Comparison of ENCODE assay signal across 27 mouse cellular contexts in genomic region chr2:181413141-181413540, GRCm38 (mm10). TPM values are rescaled to one million over a fixed set of nuclear protein-coding genes. Genes with fewer than 3 reads are reported as not detected.
DNase-seq lines count a peak whose midpoint lies in the region; ATAC-seq and TF ChIP-seq lines count a peak whose summit lies in the region.
"Had no signal": no experiment of that assay in that cellular context is flagged by ENCODE, and none has a peak within 500 bp of the region (broad histone marks: within the 10 kb centered on the region; RNA-seq: fewer than 3 reads in every experiment).

No protein-coding gene starts in this region.

- CTCF ChIA-PET in Patski (lab: Charles Lee), result interaction anchor here (3.7 kb wide), 1 partner anchor 83 kb away, joined by 44 read pairs; the partner anchor contains the start of gene Tpd52l2

- no peak overlapping the region for H3ac ChIP-seq in myocyte (ENCODE audit: control insufficient read depth, insufficient read length)

- H3K9me3 ChIP-seq in hindbrain, embryonic 12.5 days (replicated peaks), result no peaks in the 10 kb centered on the region
- no peaks in the 10 kb centered on the region for H3K9me3 ChIP-seq in hindbrain, embryonic 14.5 days (ENCODE audit: control insufficient read depth, low read length)
- no peaks in the 10 kb centered on the region for H3K9me3 ChIP-seq in heart, embryonic 10.5 days
- H3K9me3 ChIP-seq: embryonic facial prominence, embryonic 15.5 days; forebrain, embryonic 15.5 days; heart, embryonic 12.5 days; hindbrain, embryonic 15.5 days; limb, embryonic 12.5 days; liver, embryonic 15.5 days; lung, embryonic 15.5 days; midbrain, embryonic 15.5 days had no signal

- in situ Hi-C loops in Patski (cut with MboI; ENCODE audit: low pct_unique_long_range_greater_than_20kb), result no loop called here

- H3K4me1 ChIP-seq in hindbrain, embryonic 12.5 days, result 0 out of 2 replicates have a peak, but pooled peaks cover 3% of the 10 kb centered on the region
- 0 out of 2 replicates have a peak, but pooled peaks cover 3% of the 10 kb centered on the region for H3K4me1 ChIP-seq in hindbrain, embryonic 14.5 days (replicated peaks; ENCODE audit: control insufficient read depth, insufficient read depth, low read length)
- peaks cover 12% of the 10 kb centered on the region for H3K4me1 ChIP-seq in heart, embryonic 10.5 days
- H3K4me1 ChIP-seq: embryonic facial prominence, embryonic 15.5 days; forebrain, embryonic 15.5 days; limb, embryonic 12.5 days; lung, embryonic 15.5 days had no signal

- POLR2A ChIA-PET in Patski (lab: Charles Lee), result interaction anchor here (2.4 kb wide), 1 partner anchor 83 kb away, joined by 7 read pairs; the partner anchor contains the start of gene Tpd52l2

- H3K27ac ChIP-seq in hindbrain, embryonic 12.5 days, result no peak overlapping the region
- H3K27ac ChIP-seq in hindbrain, embryonic 14.5 days, result no peak overlapping the region
- no peak overlapping the region for H3K27ac ChIP-seq in heart, embryonic 10.5 days
- H3K27ac ChIP-seq: embryonic facial prominence, embryonic 15.5 days; forebrain, embryonic 15.5 days; hindbrain, embryonic 15.5 days; limb, embryonic 12.5 days; liver, embryonic 15.5 days; lung, embryonic 15.5 days; midbrain, embryonic 15.5 days had no signal

- no peaks in the 10 kb centered on the region for H3K36me3 ChIP-seq in hindbrain, embryonic 12.5 days
- H3K36me3 ChIP-seq in hindbrain, embryonic 14.5 days (replicated peaks; ENCODE audit: control insufficient read depth, insufficient read depth), result no peaks in the 10 kb centered on the region
- no peaks in the 10 kb centered on the region for H3K36me3 ChIP-seq in myocyte (ENCODE audit: control insufficient read depth, insufficient read depth)
- H3K36me3 ChIP-seq in heart, embryonic 10.5 days, result peaks cover 12% of the 10 kb centered on the region; the same call in 1 of the 2 replicates
- H3K36me3 ChIP-seq: embryonic facial prominence, embryonic 15.5 days; forebrain, embryonic 15.5 days; heart, embryonic 12.5 days; hindbrain, embryonic 15.5 days; limb, embryonic 12.5 days; lung, embryonic 15.5 days; midbrain, embryonic 15.5 days had no signal

- WGBS in hindbrain, embryonic 12.5 days, result 49% methylated on average over 2 of the region's 2 CpGs
- 44% methylated on average over 2 of the region's 2 CpGs for WGBS in hindbrain, embryonic 14.5 days
- 60% methylated on average over 2 of the region's 2 CpGs for WGBS in heart, embryonic 10.5 days

- no peaks in the 10 kb centered on the region for H3K79me2 ChIP-seq in myocyte (ENCODE audit: control insufficient read depth, insufficient read depth)

- no peak overlapping the region for H3K4me3 ChIP-seq in hindbrain, embryonic 12.5 days
- no peak overlapping the region for H3K4me3 ChIP-seq in hindbrain, embryonic 14.5 days (replicated peaks; ENCODE audit: low read length)
- no peak overlapping the region for H3K4me3 ChIP-seq in myocyte
- H3K4me3 ChIP-seq in heart, embryonic 10.5 days, result no peak overlapping the region
- H3K4me3 ChIP-seq: embryonic facial prominence, embryonic 15.5 days; forebrain, embryonic 15.5 days; heart, embryonic 12.5 days; hindbrain, embryonic 15.5 days; limb, embryonic 12.5 days; liver, embryonic 15.5 days; lung, embryonic 15.5 days; midbrain, embryonic 15.5 days had no signal

- peak overlapping the region; percentile 6; the same call in 1 of the 2 replicates for H3K9ac ChIP-seq in hindbrain, embryonic 12.5 days
- H3K9ac ChIP-seq in hindbrain, embryonic 14.5 days, result no peak overlapping the region
- H3K9ac ChIP-seq: embryonic facial prominence, embryonic 15.5 days; forebrain, embryonic 15.5 days; heart, embryonic 12.5 days; hindbrain, embryonic 15.5 days; limb, embryonic 12.5 days; liver, embryonic 15.5 days; lung, embryonic 15.5 days; midbrain, embryonic 15.5 days had no signal

- TF ChIP-seq CTCF in Patski (IDR thresholded peaks at IDR 0.05), result no peak

- no peak for ATAC-seq in hindbrain, embryonic 12.5 days (ENCODE audit: low FRiP score)
- ATAC-seq in hindbrain, embryonic 14.5 days (ENCODE audit: low FRiP score), result no peak
- peak; percentile 75 for ATAC-seq in Patski
- ATAC-seq: forebrain, embryonic 15.5 days; midbrain, embryonic 15.5 days had no signal

- no peak for TF ChIP-seq POLR2A in myocyte (IDR thresholded peaks at IDR 0.05; ENCODE audit: insufficient read length, low read depth)

- no peaks in the 10 kb centered on the region for H3K27me3 ChIP-seq in hindbrain, embryonic 12.5 days
- no peaks in the 10 kb centered on the region for H3K27me3 ChIP-seq in hindbrain, embryonic 14.5 days (ENCODE audit: control insufficient read depth, insufficient read depth, low read length)
- H3K27me3 ChIP-seq in Patski, result no peaks in the 10 kb centered on the region
- H3K27me3 ChIP-seq in myocyte (ENCODE audit: control insufficient read depth, insufficient read depth, insufficient read length), result no peaks in the 10 kb centered on the region
- H3K27me3 ChIP-seq in heart, embryonic 10.5 days (ENCODE audit: insufficient read depth, poor library complexity, severe bottlenecking), result no peaks in the 10 kb centered on the region
- H3K27me3 ChIP-seq: embryonic facial prominence, embryonic 15.5 days; forebrain, embryonic 15.5 days; heart, embryonic 12.5 days; hindbrain, embryonic 15.5 days; limb, embryonic 12.5 days; liver, embryonic 15.5 days; lung, embryonic 15.5 days; midbrain, embryonic 15.5 days had no signal

- H3K4me2 ChIP-seq in hindbrain, embryonic 12.5 days (replicated peaks), result no peak overlapping the region
- H3K4me2 ChIP-seq in hindbrain, embryonic 14.5 days (replicated peaks), result no peak overlapping the region
- no peak overlapping the region for H3K4me2 ChIP-seq in myocyte (ENCODE audit: low read depth)
- H3K4me2 ChIP-seq: embryonic facial prominence, embryonic 15.5 days; forebrain, embryonic 15.5 days; heart, embryonic 12.5 days; hindbrain, embryonic 15.5 days; limb, embryonic 12.5 days; liver, embryonic 15.5 days; lung, embryonic 15.5 days; midbrain, embryonic 15.5 days had no signal

- DNase-seq in hindbrain, embryonic 14.5 days (ENCODE audit: low spot score), result no peak
- DNase-seq in urinary bladder, postnatal 14 days (ENCODE audit: low spot score), result peak; percentile 28
- DNase-seq in urinary bladder, adult 18-20 months (ENCODE audit: low spot score in 2 of 2), result no peak
- DNase-seq in Patski (ENCODE audit: low read depth, low spot score), result no peak
- DNase-seq in heart, embryonic 10.5 days (ENCODE audit: low spot score), result no peak
- DNase-seq in retina, embryonic 14.5 days (ENCODE audit: low spot score), result no peak
- DNase-seq: adrenal gland, postnatal 14 days; cerebellum, adult 2 months; cerebellum, postnatal 25 days; embryo, embryonic 11 days; gastrocnemius, postnatal 10 days; heart, postnatal 36 days; kidney, adult 8-10 months; layer of hippocampus, postnatal 36 days; lung, postnatal 4 days; right cerebral cortex, postnatal 14 days; spleen, adult 18-20 months had no signal

TF ChIP-seq in myocyte, 11 proteins besides CTCF, POLR2A, EP300 and RAD21:
- TF ChIP-seq REST (IDR thresholded peaks at IDR 0.05; ENCODE audit: insufficient read depth, insufficient read length) (no peak), CEBPB (IDR thresholded peaks at IDR 0.05; ENCODE audit: insufficient read depth, poor library complexity, severe bottlenecking) (no peak), TCF3 (IDR thresholded peaks at IDR 0.05; ENCODE audit: insufficient read length, low read depth) (no peak), USF1 (IDR thresholded peaks at IDR 0.05; ENCODE audit: low read depth) (peak; percentile 63), SRF (IDR thresholded peaks at IDR 0.05; ENCODE audit: control insufficient read depth, insufficient read length, low read depth) (no peak), MYOG (IDR thresholded peaks at IDR 0.05; ENCODE audit: control insufficient read depth in 1 of 3, insufficient read depth in 1 of 3, insufficient read length in 2 of 3, low read depth in 2 of 3) (no peak), MYOD1 (IDR thresholded peaks at IDR 0.05; ENCODE audit: control insufficient read depth in 1 of 3, insufficient read length in 2 of 3, low read depth in 2 of 3) (peak in 1 of 3 experiments; percentile 22), POLR2AphosphoS2 (IDR thresholded peaks at IDR 0.05; ENCODE audit: insufficient read length, low read depth) (no peak), TCF12 (IDR thresholded peaks at IDR 0.05; ENCODE audit: insufficient read depth, poor library complexity, severe bottlenecking) (no peak), E2F4 (IDR thresholded peaks at IDR 0.05; ENCODE audit: insufficient read depth) (no peak), MAX (IDR thresholded peaks at IDR 0.05; ENCODE audit: low read depth) (no peak)

RNA-seq across cellular contexts. Expression of gene Lime1, which starts 33.3 kb away (rescaled TPM):
- 37.8 and 41.8 TPM in 2 replicates for polyA plus RNA-seq in hindbrain, embryonic 12.5 days (2016; fragmentation: Nextera tagmentation; extraction: Ambion mirVana)
- 39.7 and 47.4 TPM in 2 replicates for polyA plus RNA-seq in hindbrain, embryonic 14.5 days (2014; fragmentation: Nextera tagmentation; extraction: Ambion mirVana)
- polyA plus RNA-seq in Patski (2021) (22.7 TPM), myocyte (2012; fragmentation: generic; extraction: Trizol) (8.2 TPM)
- 16.5 and 20.5 TPM in 2 replicates for polyA plus RNA-seq in heart, embryonic 10.5 days (2016; fragmentation: Nextera tagmentation; extraction: Ambion mirVana)

RNA-seq across cellular contexts. Expression of gene Zbtb46, which starts 46.1 kb away (rescaled TPM):
- 22.3 and 22.7 TPM in 2 replicates for polyA plus RNA-seq in hindbrain, embryonic 12.5 days (2016; fragmentation: Nextera tagmentation; extraction: Ambion mirVana)
- 19.2 and 20.2 TPM in 2 replicates for polyA plus RNA-seq in hindbrain, embryonic 14.5 days (2014; fragmentation: Nextera tagmentation; extraction: Ambion mirVana)
- polyA plus RNA-seq in Patski (2021) (9.4 TPM), myocyte (2012; fragmentation: generic; extraction: Trizol) (1.3 TPM)
- 16.5 and 18.5 TPM in 2 replicates for polyA plus RNA-seq in heart, embryonic 10.5 days (2016; fragmentation: Nextera tagmentation; extraction: Ambion mirVana)

RNA-seq across cellular contexts. Expression of gene Arfrp1, which starts 47.9 kb away (rescaled TPM):
- 68.5 and 76.6 TPM in 2 replicates for polyA plus RNA-seq in hindbrain, embryonic 12.5 days (2016; fragmentation: Nextera tagmentation; extraction: Ambion mirVana)
- polyA plus RNA-seq in hindbrain, embryonic 14.5 days (2014; fragmentation: Nextera tagmentation; extraction: Ambion mirVana), result 62.3 and 63.3 TPM in 2 replicates
- polyA plus RNA-seq in Patski (2021), result 44.8 TPM
- polyA plus RNA-seq in myocyte (2012; fragmentation: generic; extraction: Trizol), result 48.8 TPM
- polyA plus RNA-seq in heart, embryonic 10.5 days (2016; fragmentation: Nextera tagmentation; extraction: Ambion mirVana), result 64.1 and 65.6 TPM in 2 replicates

RNA-seq across cellular contexts. Expression of gene Zgpat, which starts 48.4 kb away (rescaled TPM):
- 71.7 and 74.7 TPM in 2 replicates for polyA plus RNA-seq in hindbrain, embryonic 12.5 days (2016; fragmentation: Nextera tagmentation; extraction: Ambion mirVana)
- 66.7 and 67.6 TPM in 2 replicates for polyA plus RNA-seq in hindbrain, embryonic 14.5 days (2014; fragmentation: Nextera tagmentation; extraction: Ambion mirVana)
- polyA plus RNA-seq in Patski (2021) (41.8 TPM), myocyte (2012; fragmentation: generic; extraction: Trizol) (21.7 TPM)
- polyA plus RNA-seq in heart, embryonic 10.5 days (2016; fragmentation: Nextera tagmentation; extraction: Ambion mirVana), result 36.9 and 38.0 TPM in 2 replicates
